Mouse (Mus musculus) cerebellum, adult (tissue): ENCODE measurements at regions not wholly inside any gene's neighbourhood (a gene's known extent, or its start where the extent isn't known, plus 50 kb on each side); places are given as distances from the start of the nearest gene placed in this dataset.
A peak's percentile ranks its signal among the peaks of the same experiment; 100 is the strongest.

Experiments
- ATAC-seq: cut with Nextera tagmentation; 2 replicates; pipeline ENCODE4 v1.9.2; 2017; ENCODE audit warnings: mild to moderate bottlenecking, moderate library complexity, mixed read lengths; ENCODE audit not compliant: insufficient number of reproducible peaks, low FRiP score, low TSS enrichment

- ATAC-seq, result no peak
Observed at GRCm38 (mm10) chr2:143133931-143134330, 55.7 kb downstream of the Otor start.

DNA sequence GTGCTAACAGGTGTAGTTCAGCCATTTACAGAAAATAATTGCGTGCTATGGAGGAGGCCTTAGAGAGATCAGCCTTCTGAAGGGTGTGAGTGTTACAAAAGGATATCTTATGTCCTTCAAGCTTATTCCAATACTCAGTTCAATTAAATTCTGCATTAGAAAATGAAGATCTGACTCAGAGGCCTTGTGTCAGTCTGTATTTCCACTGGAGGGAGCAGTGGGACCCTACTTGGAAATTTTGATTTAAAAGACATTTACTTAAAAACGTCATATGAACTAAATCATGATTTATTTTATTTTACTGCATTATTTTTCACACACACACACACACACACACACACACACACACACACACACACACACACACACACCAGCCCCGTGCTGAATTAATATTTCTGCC lies 70.9 kb downstream of the Otor start:
- no peak for ATAC-seq

DNA sequence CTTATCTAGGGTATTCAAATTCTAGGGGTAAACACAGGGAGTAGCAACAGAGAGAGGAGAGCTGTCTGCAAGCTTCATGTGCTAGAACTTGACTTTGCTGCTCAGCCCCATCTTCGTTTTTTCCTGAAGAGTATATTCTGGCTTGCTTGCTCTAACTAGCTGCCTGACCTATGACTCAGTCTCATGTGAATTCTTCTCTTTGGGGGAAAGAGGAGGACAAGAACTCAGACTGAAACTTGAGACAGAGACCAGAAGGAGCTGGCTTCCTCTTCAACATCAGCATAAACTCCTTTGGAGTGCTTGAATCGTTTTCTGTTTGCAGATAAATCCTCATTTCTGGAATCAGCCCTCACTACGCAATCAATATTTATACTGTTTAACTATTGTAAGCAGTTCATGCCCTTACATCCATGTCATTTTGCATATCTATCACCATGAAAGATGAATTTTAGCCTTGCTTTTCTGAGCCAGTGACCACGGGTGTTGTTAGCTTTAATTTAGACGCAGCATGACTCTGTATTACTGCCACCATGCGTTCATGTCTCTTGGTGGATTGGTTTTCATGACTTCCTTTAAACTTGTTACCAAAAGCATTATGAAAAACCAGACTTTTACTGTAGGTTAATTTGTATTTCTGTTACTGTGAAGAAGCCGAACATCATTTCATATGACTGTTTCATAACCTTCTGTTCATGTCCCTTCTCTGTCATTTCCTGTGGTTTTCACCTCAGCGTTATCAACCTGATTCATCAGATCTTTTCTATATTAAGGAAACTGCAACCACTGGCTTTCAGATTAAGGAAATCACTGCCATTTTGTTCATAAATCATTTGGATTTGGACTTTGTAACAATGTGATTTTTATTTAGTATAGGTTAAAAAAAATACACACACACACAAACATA lies 86.1 kb downstream of the Otor start:
- no peak for ATAC-seq

- ATAC-seq, result no peak
Observed at GRCm38 (mm10) chr2:143166771-143167170, 88.5 kb downstream of the Otor start.

DNA sequence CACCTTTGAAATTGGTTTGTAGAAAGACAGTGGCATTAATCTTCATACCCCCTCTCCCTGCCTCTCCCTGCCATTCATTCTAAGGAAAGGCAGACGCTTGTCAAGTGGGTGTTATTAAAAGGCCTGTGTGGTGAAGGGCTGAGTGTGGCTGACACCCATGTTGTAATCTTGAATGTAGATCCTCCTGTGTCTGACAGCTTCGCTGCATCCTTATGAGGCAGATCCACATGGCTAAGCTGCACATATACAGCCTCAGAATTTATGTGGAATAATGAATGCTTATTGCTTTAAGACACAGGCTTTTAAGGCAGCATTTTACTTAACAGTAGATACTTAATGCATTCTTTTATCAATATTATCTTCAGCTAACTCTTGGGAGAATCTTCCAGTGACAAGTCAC lies 92.4 kb downstream of the Otor start:
- ATAC-seq, result no peak

DNA sequence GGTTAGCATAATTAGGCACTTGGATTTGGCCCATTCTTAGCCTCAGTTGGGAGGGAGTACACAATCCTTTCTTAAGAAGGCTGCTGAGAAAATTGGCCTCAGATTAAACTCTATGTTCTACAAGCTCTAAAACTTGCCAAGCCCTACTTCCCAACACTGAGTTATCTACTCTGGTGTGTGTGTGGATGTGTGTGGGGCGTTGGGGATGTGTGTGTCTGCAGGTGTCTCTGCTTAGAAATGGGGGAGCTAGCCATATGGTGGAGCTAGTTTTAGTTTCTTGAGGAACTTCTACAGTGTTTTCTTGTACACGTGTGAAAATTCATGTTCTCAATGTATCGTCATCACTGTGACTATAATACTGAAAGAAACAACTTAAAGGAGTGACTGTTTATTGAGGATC lies 106.3 kb downstream of the Otor start:
- ATAC-seq, result no peak

GRCm38 (mm10) chr2:143192256-143193164 lies 114.2 kb downstream of the Otor start:
- no peak for ATAC-seq

GRCm38 (mm10) chr2:143193165-143193551 lies 114.9 kb downstream of the Otor start:
- no peak for ATAC-seq

- ATAC-seq, result no peak
Observed at GRCm38 (mm10) chr2:143199583-143200249, 121.4 kb downstream of the Otor start.

- no peak for ATAC-seq
Observed at GRCm38 (mm10) chr2:143206053-143206452, 127.8 kb downstream of the Otor start.

- ATAC-seq, result no peak
Observed at GRCm38 (mm10) chr2:143207191-143207590, 128.9 kb downstream of the Otor start.

DNA sequence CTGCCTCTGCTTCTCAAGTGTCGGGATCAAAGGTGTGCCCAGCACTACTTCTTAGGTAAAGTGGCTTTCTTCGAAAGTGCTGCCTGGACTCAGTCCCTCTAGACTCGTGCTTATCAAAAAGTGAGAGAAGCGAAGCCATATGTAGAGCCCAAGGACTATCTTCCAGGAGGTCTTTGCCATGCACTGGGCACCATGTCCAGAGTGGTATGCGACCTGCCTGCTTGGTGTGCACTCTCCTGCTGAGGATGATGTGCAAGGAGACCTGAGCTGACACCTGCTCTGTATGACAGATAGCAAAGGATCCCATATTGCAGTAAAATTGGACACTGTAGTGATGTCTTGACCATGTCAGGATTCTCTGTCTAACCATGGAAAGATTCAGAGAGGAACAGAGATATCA lies 139.0 kb downstream of the Otor start:
- ATAC-seq, result peak; percentile 42

- peak; percentile 89 for ATAC-seq
Observed at GRCm38 (mm10) chr2:143217760-143218358, 139.6 kb downstream of the Otor start.

DNA sequence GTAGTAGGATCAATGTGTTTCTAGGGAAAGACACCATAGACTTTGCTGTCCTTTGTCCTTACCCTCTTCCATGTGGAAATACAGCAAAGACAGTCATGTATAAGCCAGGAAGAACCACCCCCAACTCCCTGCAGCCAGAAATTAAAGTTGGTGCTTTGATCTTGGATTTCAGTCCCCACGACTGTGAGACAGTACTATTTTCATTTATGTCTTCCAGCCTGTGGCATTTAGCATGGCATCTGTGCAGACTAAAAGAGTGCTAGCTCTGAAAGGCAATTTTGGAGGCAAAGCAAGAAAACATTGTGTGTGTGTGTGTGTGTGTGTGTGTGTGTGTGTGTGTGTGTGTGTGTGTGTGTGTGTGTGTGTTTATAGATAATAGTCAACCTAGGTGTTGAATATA lies 144.1 kb downstream of the Otor start:
- no peak for ATAC-seq

GRCm38 (mm10) chr2:143224410-143225130 lies 146.3 kb downstream of the Otor start:
- no peak for ATAC-seq

DNA sequence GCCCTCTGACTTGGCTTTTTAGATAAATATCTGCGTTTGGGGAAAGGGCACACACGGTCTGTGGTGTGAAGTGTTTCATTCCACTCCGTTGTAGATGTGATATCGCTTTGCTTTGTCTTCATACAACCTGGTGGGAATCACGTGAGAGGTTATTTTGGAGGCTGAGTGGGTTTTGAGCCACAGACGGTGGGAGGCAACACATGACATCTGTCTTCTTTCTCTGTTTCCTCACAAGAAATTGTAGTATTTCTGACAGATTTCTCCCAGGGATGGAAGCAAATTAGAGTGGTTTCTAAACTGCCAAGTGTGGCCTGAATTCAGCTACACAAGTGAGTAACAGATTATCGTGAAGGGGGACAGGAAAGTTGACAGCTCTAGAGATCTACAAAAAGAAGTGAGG lies 155.5 kb downstream of the Otor start:
- no peak for ATAC-seq

GRCm38 (mm10) chr2:143240274-143240673 lies 162.0 kb downstream of the Otor start:
- ATAC-seq, result no peak

DNA sequence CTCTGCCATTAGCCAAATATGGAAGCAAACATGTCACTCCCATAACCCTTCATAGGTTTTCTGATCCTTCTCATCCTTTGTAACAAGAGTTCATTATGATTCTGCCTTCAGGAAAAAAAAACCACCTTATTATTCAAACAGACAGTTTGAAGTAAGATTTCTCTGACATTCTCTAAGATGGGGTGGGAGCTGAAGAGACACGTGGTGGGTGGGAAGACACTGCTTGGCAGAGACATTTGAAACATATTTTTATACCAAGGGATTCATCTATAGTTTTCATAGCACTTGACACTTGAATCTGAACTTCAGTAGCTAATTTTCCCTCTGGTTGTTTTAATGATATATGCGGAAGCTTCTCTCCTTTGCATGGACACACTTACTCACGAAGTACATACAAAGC lies 165.5 kb downstream of the Otor start:
- ATAC-seq, result no peak

DNA sequence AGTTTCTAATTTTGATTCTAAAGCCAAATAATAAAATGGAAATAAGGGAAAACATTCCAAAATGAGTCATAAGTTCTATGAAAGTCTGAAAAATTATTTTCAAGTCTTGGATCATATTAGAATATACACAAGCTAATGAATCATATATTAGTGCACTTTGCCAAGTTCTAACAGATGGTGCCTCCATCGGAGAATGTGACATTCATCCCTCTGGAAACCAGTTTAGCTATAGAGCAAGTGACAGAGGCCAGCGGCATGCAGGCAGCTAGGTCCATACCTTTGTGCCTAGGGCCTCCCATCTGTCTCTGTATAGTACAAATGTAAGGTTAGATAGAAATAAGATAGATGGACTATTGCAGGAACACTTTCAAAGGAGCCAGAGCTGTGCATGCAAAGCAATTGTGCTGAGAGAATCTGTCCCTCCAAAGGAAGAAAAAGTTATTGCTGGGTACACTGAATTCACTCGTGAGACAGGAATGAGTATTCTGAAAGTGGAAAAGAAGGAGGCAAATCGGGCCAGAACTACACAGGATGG lies 167.9 kb downstream of the Otor start:
- ATAC-seq, result peak; percentile 99
